Mouse (Mus musculus): ENCODE data around the gene 4931406C07Rik. TPM values are rescaled to one million over a fixed set of nuclear protein-coding genes. Genes with fewer than 3 reads are reported as not detected.

The 4931406C07Rik gene
- polyA plus RNA-seq, 1 experiment from 2014 or later, result 4.8 TPM

- no peak for DNase-seq (ENCODE audit: low spot score)
These were observed 67.0 kb downstream of the 4931406C07Rik start, which contains the start of gene Vstm5 for GRCm38 (mm10) chr9:15239042-15239925. Gene Vstm5, plus strand, starts transcription at chr9:15239045.

GRCm38 (mm10) chr9:15238297-15238990 lies 67.8 kb downstream of the 4931406C07Rik start:
- no peak for DNase-seq (ENCODE audit: low spot score)

DNA sequence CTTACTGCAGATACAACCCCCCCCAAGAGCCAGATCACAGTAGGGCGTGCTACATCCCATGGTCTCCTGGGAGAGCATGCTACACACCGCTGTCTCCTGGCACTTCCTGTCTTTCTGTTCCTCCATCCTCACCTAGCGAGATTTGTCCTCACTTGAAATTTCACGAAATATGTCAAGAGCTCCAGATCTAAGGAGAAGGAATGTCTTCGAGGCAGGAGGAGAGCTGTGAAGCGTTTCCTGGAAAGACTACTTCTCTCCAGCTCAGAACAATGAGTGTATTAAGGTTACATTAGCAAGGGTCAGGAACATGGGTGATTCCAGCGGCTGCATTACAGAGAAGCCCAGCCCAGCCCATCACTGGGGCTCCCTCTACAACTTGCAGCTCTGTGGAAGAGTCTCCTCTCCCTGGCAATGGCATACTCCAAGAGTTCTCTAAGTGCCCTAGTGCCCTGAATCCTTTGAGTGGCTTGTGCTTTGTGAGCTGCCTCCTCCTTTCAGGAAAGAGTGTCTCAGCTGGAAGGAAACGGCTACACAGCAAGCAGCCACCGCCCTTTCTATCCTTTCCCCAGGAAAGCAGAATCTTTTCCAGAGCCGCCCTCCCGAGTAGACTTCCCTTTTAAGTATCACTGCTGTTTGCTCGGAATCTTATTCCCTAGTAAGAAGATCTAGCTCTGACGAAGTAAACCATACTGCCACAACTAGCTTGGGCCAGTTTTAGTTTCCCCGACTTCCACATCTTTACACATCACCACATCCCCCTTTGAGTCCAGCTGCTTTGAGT lies 68.5 kb downstream of the 4931406C07Rik start:
- DNase-seq (ENCODE audit: low spot score), result no peak

GRCm38 (mm10) chr9:15235986-15236385 lies 70.3 kb downstream of the 4931406C07Rik start:
- no peak for DNase-seq (ENCODE audit: low spot score)

GRCm38 (mm10) chr9:15233604-15234003 lies 72.6 kb downstream of the 4931406C07Rik start:
- DNase-seq (ENCODE audit: low spot score), result no peak

Small RNA genes lying within 50 kb of the gene (microRNA-seq; reads per million reads assigned to microRNA genes)
- gene Gm49349 (ENCODE audit: borderline number of aligned reads), result not detected
- not detected for gene mmu-mir-7650 (ENCODE audit: borderline number of aligned reads)

Other genes starting within 250 kb of the 4931406C07Rik start
- 0.03 TPM in 1 of 2 replicates, not detected in the other for gene Hephl1, start 194.3 kb downstream of the 4931406C07Rik start, polyA plus RNA-seq (2015; fragmentation: Nextera tagmentation; extraction: Ambion mirVana)
- gene Vstm5, start 67.4 kb downstream of the 4931406C07Rik start, polyA plus RNA-seq (2015; fragmentation: Nextera tagmentation; extraction: Ambion mirVana), result 0.60 and 0.65 TPM in 2 replicates
- gene Med17, start 26.5 kb downstream of the 4931406C07Rik start, polyA plus RNA-seq (2015; fragmentation: Nextera tagmentation; extraction: Ambion mirVana), result 41.2 and 41.4 TPM in 2 replicates
- 77.6 and 79.2 TPM in 2 replicates for gene Taf1d, start 234 bp downstream of the 4931406C07Rik start, polyA plus RNA-seq (2015; fragmentation: Nextera tagmentation; extraction: Ambion mirVana)
- gene Cep295, start 51.3 kb upstream of the 4931406C07Rik start, polyA plus RNA-seq (2015; fragmentation: Nextera tagmentation; extraction: Ambion mirVana), result 13.9 and 17.1 TPM in 2 replicates
- gene Smco4, start 187.0 kb upstream of the 4931406C07Rik start, polyA plus RNA-seq (2015; fragmentation: Nextera tagmentation; extraction: Ambion mirVana), result 2.3 and 2.4 TPM in 2 replicates